11 mouse cellular contexts compared by ENCODE assay signal in the genomic region with DNA sequence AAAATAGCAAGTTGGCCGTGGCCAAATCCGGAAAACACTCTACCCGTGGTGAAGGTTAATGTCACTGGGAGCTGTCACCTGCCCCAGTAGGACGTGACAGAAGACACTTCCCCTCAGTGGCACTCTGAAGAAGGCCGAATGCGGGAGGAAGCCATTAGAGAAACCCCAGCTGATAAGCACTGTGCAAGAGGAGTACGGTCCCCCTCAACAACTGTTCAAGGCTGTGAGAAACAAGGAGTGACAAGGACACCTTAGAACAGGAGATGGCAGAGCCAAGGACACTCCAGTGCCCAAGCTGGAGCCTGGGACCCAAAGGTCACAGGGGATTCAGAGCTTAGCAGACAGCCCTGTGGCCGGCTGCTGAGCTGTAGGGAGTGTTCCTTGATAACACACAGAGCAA. TPM values are rescaled to one million over a fixed set of nuclear protein-coding genes. Genes with fewer than 3 reads are reported as not detected.
DNase-seq lines count a peak whose midpoint lies in the region; TF ChIP-seq lines count a peak whose summit lies in the region.
"Had no signal": no experiment of that assay in that cellular context is flagged by ENCODE, and none has a peak within 500 bp of the region (broad histone marks: within the 10 kb centered on the region; RNA-seq: fewer than 3 reads in every experiment).

No protein-coding gene starts in this region.

- H3K4me1 ChIP-seq in heart, embryonic 10.5 days: peaks cover 48% of the 10 kb centered on the region
- peaks cover 40% of the 10 kb centered on the region for H3K4me1 ChIP-seq in megakaryocyte, embryonic 14.5 days

- H3K36me3 ChIP-seq in heart, embryonic 10.5 days: no peaks in the 10 kb centered on the region
- H3K36me3 ChIP-seq in megakaryocyte, embryonic 14.5 days (replicated peaks; ENCODE audit: low read length): no peaks in the 10 kb centered on the region
- H3K36me3 ChIP-seq: hindbrain, embryonic 12.5 days; liver, embryonic 15.5 days had no signal

- no peak for TF ChIP-seq CTCF in left cerebral cortex, adult 2 months (IDR thresholded peaks at IDR 0.05)

- H3K27me3 ChIP-seq in heart, embryonic 10.5 days (ENCODE audit: insufficient read depth, poor library complexity, severe bottlenecking): no peaks in the 10 kb centered on the region
- peaks cover 19% of the 10 kb centered on the region for H3K27me3 ChIP-seq in megakaryocyte, embryonic 14.5 days (replicated peaks)
- H3K27me3 ChIP-seq: hindbrain, embryonic 12.5 days; liver, embryonic 15.5 days had no signal

- H3K4me3 ChIP-seq in heart, embryonic 10.5 days: no peak overlapping the region
- peak overlapping the region; percentile 73 for H3K4me3 ChIP-seq in megakaryocyte, embryonic 14.5 days (replicated peaks)
- no peak overlapping the region for H3K4me3 ChIP-seq in left cerebral cortex, adult 2 months
- H3K4me3 ChIP-seq: hindbrain, embryonic 12.5 days; liver, embryonic 15.5 days had no signal

- no peaks in the 10 kb centered on the region for H3K9me3 ChIP-seq in heart, embryonic 10.5 days
- H3K9me3 ChIP-seq in megakaryocyte, embryonic 14.5 days: no peaks in the 10 kb centered on the region
- H3K9me3 ChIP-seq: hindbrain, embryonic 12.5 days; liver, embryonic 15.5 days had no signal

- DNase-seq in adrenal gland, postnatal 14 days: peak; percentile 51
- no peak for DNase-seq in adrenal gland, adult 18-20 months (ENCODE audit: low spot score in 2 of 2)
- DNase-seq in 416B (ENCODE audit: low read depth): peak; percentile 50
- peak; percentile 91 for DNase-seq in heart, embryonic 10.5 days (ENCODE audit: low spot score)
- no peak for DNase-seq in right cerebral cortex, adult 18-20 months
- no peak for DNase-seq in retina, embryonic 14.5 days (ENCODE audit: low spot score)
- no peak for DNase-seq in left cerebral cortex, adult 2 months (ENCODE audit: extremely low spot score in 1 of 2, low spot score in 2 of 2)
- DNase-seq: cerebellum, adult 9-10 months had no signal

- WGBS in heart, embryonic 10.5 days: 9% methylated on average over 8 of the region's 8 CpGs

- peak overlapping the region; percentile 82 for H3K27ac ChIP-seq in heart, embryonic 10.5 days
- no peak overlapping the region for H3K27ac ChIP-seq in left cerebral cortex, adult 2 months
- H3K27ac ChIP-seq: hindbrain, embryonic 12.5 days; liver, embryonic 15.5 days had no signal

- intact Hi-C loops in left cerebral cortex, adult 2 months (cut with DNase I): loop anchor here (5.0 kb wide), 1 partner anchor 44 kb away; no protein-coding TSS in a partner anchor

RNA-seq across cellular contexts. Expression of a gene that starts 2.5 kb away (rescaled TPM):
- 0.19 and 0.30 TPM in 2 replicates for total RNA-seq in adrenal gland, postnatal 14 days (2021)
- total RNA-seq in adrenal gland, adult 18-20 months (2021): under 1 TPM; 0.51 to 0.53 TPM
- polyA plus RNA-seq in heart, embryonic 10.5 days (2016; fragmentation: Nextera tagmentation; extraction: Ambion mirVana): 0.46 and 0.59 TPM in 2 replicates
- polyA plus RNA-seq in megakaryocyte, embryonic 14.5 days (2012; ENCODE audit: insufficient read depth, low replicate concordance): 0.43 TPM in 1 of 2 replicates, not detected in the other
- total RNA-seq in left cerebral cortex, adult 2 months (2021): under 1 TPM; 0.40 to 0.57 TPM
- polyA plus RNA-seq: liver, embryonic 15.5 days had no signal

RNA-seq across cellular contexts. Expression of a gene that starts 58.1 kb away (rescaled TPM):
- 16.0 and 17.3 TPM in 2 replicates for total RNA-seq in adrenal gland, postnatal 14 days (2021)
- 10 to 100 TPM; 20.4 to 23.9 TPM for total RNA-seq in adrenal gland, adult 18-20 months (2021)
- polyA plus RNA-seq in heart, embryonic 10.5 days (2016; fragmentation: Nextera tagmentation; extraction: Ambion mirVana): 1.2 and 3.1 TPM in 2 replicates
- 2.6 and 11.0 TPM in 2 replicates for polyA plus RNA-seq in megakaryocyte, embryonic 14.5 days (2012; ENCODE audit: insufficient read depth, low replicate concordance)
- 100 to 1,000 TPM; 422 to 424 TPM for total RNA-seq in left cerebral cortex, adult 2 months (2021)

Comparison
In these comparisons a context has a peak if more than half of its experiments do, and no peak if none do; other contexts are left out.
1. DNase-seq: peak in adrenal gland, postnatal 14 days (single experiment), 416B (single experiment) and heart, embryonic 10.5 days (single experiment); none in adrenal gland, adult 18-20 months (0 of 2), right cerebral cortex, adult 18-20 months (single experiment), retina, embryonic 14.5 days (single experiment) and left cerebral cortex, adult 2 months (0 of 2).
2. RNA of a gene that starts 58.1 kb away (total RNA-seq): 422 to 424 TPM in left cerebral cortex, adult 2 months; 20.4 to 23.9 TPM in adrenal gland, adult 18-20 months and 16.0 to 17.3 TPM in adrenal gland, postnatal 14 days; every median in the first group is over 10 times any median in the second.